Mouse (Mus musculus): ENCODE measurements around the gene Cdc26.

DNA sequence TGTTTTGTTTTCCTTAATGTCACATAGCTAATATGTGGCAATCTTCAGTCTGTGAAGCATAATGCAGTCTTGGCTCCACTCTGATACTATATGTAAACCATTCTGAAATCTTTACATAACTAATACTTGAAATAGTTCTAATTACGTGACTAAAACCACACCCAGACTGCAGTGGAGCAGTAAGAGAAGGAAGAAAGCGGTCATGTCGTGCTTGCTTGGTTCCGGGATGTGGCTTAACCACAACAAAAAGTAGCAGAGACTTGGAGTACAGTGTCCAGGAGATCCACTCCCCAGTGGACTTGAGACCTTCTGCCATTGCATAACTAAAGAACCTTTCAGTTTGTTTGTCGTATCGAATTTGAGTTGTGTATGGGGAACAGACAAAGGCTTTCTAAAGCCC lies 40.9 kb downstream of the Cdc26 start:
- TF ChIP-seq POLR2A (IDR thresholded peaks at IDR 0.05; ENCODE audit: low read depth, low read length) (no peak), CTCF (IDR thresholded peaks at IDR 0.05; ENCODE audit: extremely low read depth, insufficient read depth, insufficient read length, insufficient replicate concordance) (no peak)
